Mouse (Mus musculus): ENCODE results near the gene Pcx. TPM values are rescaled to one million over a fixed set of nuclear protein-coding genes. Genes with fewer than 3 reads are reported as not detected.
A peak's percentile ranks its signal among the peaks of the same experiment; 100 is the strongest.

Gene Pcx
- polyA plus RNA-seq, 1 experiment from 2014 or later, result 30.6 TPM

- no peak within 1 kb of the TSS for H3K27ac ChIP-seq (ENCODE audit: low read length)
- 31% methylated on average over 21 of the region's 21 CpGs for WGBS
- ATAC-seq, result no peak
Measured at GRCm38 (mm10) chr19:4477345-4478189, 32.7 kb upstream of the Pcx start, which contains the start of gene Syt12. TSS of gene Syt12 (minus strand) at chr19:4477447.

GRCm38 (mm10) chr19:4478190-4478516 lies 32.1 kb upstream of the Pcx start:
- no peak overlapping the region for H3K27ac ChIP-seq (ENCODE audit: low read length)
- H3K9me3 ChIP-seq (ENCODE audit: control insufficient read depth, low read length), result no peaks in the 10 kb centered on the region
- no peak overlapping the region for H3K4me3 ChIP-seq (replicated peaks; ENCODE audit: low read length)
- no peak for ATAC-seq
- WGBS, result 39% methylated on average over 1 of the region's 1 CpGs
- H3K9ac ChIP-seq (replicated peaks; ENCODE audit: low read depth, low read length), result no peak overlapping the region
- H3K4me1 ChIP-seq (replicated peaks; ENCODE audit: control insufficient read depth, insufficient read depth, low read length), result peaks cover 6% of the 10 kb centered on the region
- peaks cover 19% of the 10 kb centered on the region for H3K27me3 ChIP-seq (replicated peaks; ENCODE audit: control insufficient read depth, insufficient read depth, low read length)
- H3K4me2 ChIP-seq (ENCODE audit: low read length), result no peak overlapping the region
- H3K36me3 ChIP-seq (ENCODE audit: control insufficient read depth, insufficient read depth), result no peaks in the 10 kb centered on the region

More at GRCm38 (mm10) chr19:4477345-4478189, 32.7 kb upstream of the Pcx start, which contains the start of gene Syt12:
- no peaks in the 10 kb centered on the region for H3K36me3 ChIP-seq (ENCODE audit: control insufficient read depth, insufficient read depth)
- no peaks in the 10 kb centered on the region for H3K9me3 ChIP-seq (ENCODE audit: control insufficient read depth, low read length)
- H3K4me2 ChIP-seq (ENCODE audit: low read length), result peak within 1 kb of the TSS; percentile 89
- H3K27me3 ChIP-seq (replicated peaks; ENCODE audit: control insufficient read depth, insufficient read depth, low read length), result peaks cover 19% of the 10 kb centered on the region
- H3K4me1 ChIP-seq (replicated peaks; ENCODE audit: control insufficient read depth, insufficient read depth, low read length), result peaks cover 6% of the 10 kb centered on the region
- peak within 1 kb of the TSS; percentile 59 for H3K9ac ChIP-seq (replicated peaks; ENCODE audit: low read depth, low read length)
- H3K4me3 ChIP-seq (replicated peaks; ENCODE audit: low read length), result peak within 1 kb of the TSS; percentile 49

GRCm38 (mm10) chr19:4480041-4480440 lies 30.2 kb upstream of the Pcx start:
- ATAC-seq, result no peak
- Histone ChIP-seq H3K4me3 (replicated peaks; ENCODE audit: low read length) (no peak overlapping the region), H3K4me2 (ENCODE audit: low read length) (no peak overlapping the region), H3K9me3 (ENCODE audit: control insufficient read depth, low read length) (no peaks in the 10 kb centered on the region), H3K36me3 (ENCODE audit: control insufficient read depth, insufficient read depth) (no peaks in the 10 kb centered on the region), H3K27me3 (replicated peaks; ENCODE audit: control insufficient read depth, insufficient read depth, low read length) (peaks cover 15% of the 10 kb centered on the region), H3K9ac (replicated peaks; ENCODE audit: low read depth, low read length) (no peak overlapping the region), H3K27ac (ENCODE audit: low read length) (no peak overlapping the region), H3K4me1 (replicated peaks; ENCODE audit: control insufficient read depth, insufficient read depth, low read length) (peaks cover 6% of the 10 kb centered on the region)
- WGBS, result 89% methylated on average over 2 of the region's 2 CpGs

DNA sequence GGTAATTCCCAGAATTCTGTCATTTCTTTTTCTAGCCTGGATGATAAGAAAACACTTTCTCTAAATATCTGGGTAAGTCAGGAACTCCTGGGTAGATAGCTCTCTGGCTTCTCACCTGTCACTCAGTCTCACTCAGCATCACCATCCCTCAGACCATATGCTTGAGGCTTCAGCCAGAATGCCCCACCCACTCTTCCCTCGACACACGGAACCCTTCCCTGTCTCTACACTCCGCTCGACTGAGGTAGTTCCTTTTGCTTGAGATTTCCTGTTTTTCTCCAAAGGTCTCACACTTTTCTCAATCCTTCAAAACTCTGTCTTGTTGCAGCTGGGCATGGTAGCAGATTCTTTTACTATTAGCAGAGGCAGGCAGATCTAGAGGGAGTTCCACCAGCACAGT lies 28.9 kb upstream of the Pcx start:
- whole genome bisulfite sequencing, result 63% methylated on average over 4 of the region's 4 CpGs

GRCm38 (mm10) chr19:4482111-4482859 lies 28.0 kb upstream of the Pcx start:
- no peaks in the 10 kb centered on the region for H3K36me3 ChIP-seq (ENCODE audit: control insufficient read depth, insufficient read depth)
- H3K27me3 ChIP-seq (replicated peaks; ENCODE audit: control insufficient read depth, insufficient read depth, low read length), result peaks cover 7% of the 10 kb centered on the region
- no peaks in the 10 kb centered on the region for H3K9me3 ChIP-seq (ENCODE audit: control insufficient read depth, low read length)
- no peak overlapping the region for H3K4me3 ChIP-seq (replicated peaks; ENCODE audit: low read length)
- no peak overlapping the region for H3K27ac ChIP-seq (ENCODE audit: low read length)
- WGBS, result 87% methylated on average over 3 of the region's 3 CpGs
- no peak overlapping the region for H3K9ac ChIP-seq (replicated peaks; ENCODE audit: low read depth, low read length)
- no peak overlapping the region for H3K4me2 ChIP-seq (ENCODE audit: low read length)
- peaks cover under 1% of the 10 kb centered on the region for H3K4me1 ChIP-seq (replicated peaks; ENCODE audit: control insufficient read depth, insufficient read depth, low read length)
- ATAC-seq, result no peak

More for the DNA sequence above, 28.9 kb upstream of the Pcx start:
- no peak overlapping the region for H3K4me3 ChIP-seq (replicated peaks; ENCODE audit: low read length)
- no peak overlapping the region for H3K27ac ChIP-seq (ENCODE audit: low read length)
- H3K9me3 ChIP-seq (ENCODE audit: control insufficient read depth, low read length), result no peaks in the 10 kb centered on the region
- H3K27me3 ChIP-seq (replicated peaks; ENCODE audit: control insufficient read depth, insufficient read depth, low read length), result peaks cover 11% of the 10 kb centered on the region
- no peak overlapping the region for H3K9ac ChIP-seq (replicated peaks; ENCODE audit: low read depth, low read length)
- peaks cover 6% of the 10 kb centered on the region for H3K4me1 ChIP-seq (replicated peaks; ENCODE audit: control insufficient read depth, insufficient read depth, low read length)
- no peak for ATAC-seq
- no peak overlapping the region for H3K4me2 ChIP-seq (ENCODE audit: low read length)
- H3K36me3 ChIP-seq (ENCODE audit: control insufficient read depth, insufficient read depth), result no peaks in the 10 kb centered on the region

DNA sequence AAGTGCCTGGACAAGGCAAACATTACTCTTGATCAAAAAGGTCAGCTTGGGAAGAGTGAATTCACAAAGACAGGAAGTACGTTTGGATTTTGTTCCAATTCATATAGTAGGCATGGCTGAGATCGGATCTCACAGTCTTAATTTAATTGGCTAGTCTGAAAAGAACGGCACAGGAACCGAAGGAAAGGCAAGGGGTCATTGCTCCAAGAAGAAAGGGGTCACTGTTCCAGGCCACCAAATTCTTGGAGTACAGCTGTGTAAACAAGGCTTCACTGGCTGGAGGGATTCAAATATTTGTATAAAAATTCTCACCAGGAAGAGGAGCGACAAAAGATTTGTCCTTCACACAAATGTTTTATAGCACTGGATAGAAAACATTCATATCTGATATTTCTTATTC lies 25.3 kb upstream of the Pcx start:
- no peak overlapping the region for H3K9ac ChIP-seq (replicated peaks; ENCODE audit: low read depth, low read length)
- no peaks in the 10 kb centered on the region for H3K9me3 ChIP-seq (ENCODE audit: control insufficient read depth, low read length)
- no peak overlapping the region for H3K4me3 ChIP-seq (replicated peaks; ENCODE audit: low read length)
- H3K27ac ChIP-seq (ENCODE audit: low read length), result no peak overlapping the region
- no peaks in the 10 kb centered on the region for H3K36me3 ChIP-seq (ENCODE audit: control insufficient read depth, insufficient read depth)
- H3K27me3 ChIP-seq (replicated peaks; ENCODE audit: control insufficient read depth, insufficient read depth, low read length), result no peaks in the 10 kb centered on the region
- WGBS, result 70% methylated on average over 5 of the region's 5 CpGs
- H3K4me2 ChIP-seq (ENCODE audit: low read length), result no peak overlapping the region
- no peak for ATAC-seq
- H3K4me1 ChIP-seq (replicated peaks; ENCODE audit: control insufficient read depth, insufficient read depth, low read length), result no peaks in the 10 kb centered on the region

GRCm38 (mm10) chr19:4487877-4488276 lies 22.4 kb upstream of the Pcx start:
- no peak overlapping the region for H3K27ac ChIP-seq (ENCODE audit: low read length)
- H3K4me1 ChIP-seq (replicated peaks; ENCODE audit: control insufficient read depth, insufficient read depth, low read length), result no peaks in the 10 kb centered on the region
- no peak overlapping the region for H3K4me3 ChIP-seq (replicated peaks; ENCODE audit: low read length)
- WGBS, result 50% methylated on average over 2 of the region's 2 CpGs
- ATAC-seq, result no peak
- no peaks in the 10 kb centered on the region for H3K36me3 ChIP-seq (ENCODE audit: control insufficient read depth, insufficient read depth)
- no peak overlapping the region for H3K4me2 ChIP-seq (ENCODE audit: low read length)
- H3K9ac ChIP-seq (replicated peaks; ENCODE audit: low read depth, low read length), result no peak overlapping the region
- no peaks in the 10 kb centered on the region for H3K27me3 ChIP-seq (replicated peaks; ENCODE audit: control insufficient read depth, insufficient read depth, low read length)
- no peaks in the 10 kb centered on the region for H3K9me3 ChIP-seq (ENCODE audit: control insufficient read depth, low read length)

DNA sequence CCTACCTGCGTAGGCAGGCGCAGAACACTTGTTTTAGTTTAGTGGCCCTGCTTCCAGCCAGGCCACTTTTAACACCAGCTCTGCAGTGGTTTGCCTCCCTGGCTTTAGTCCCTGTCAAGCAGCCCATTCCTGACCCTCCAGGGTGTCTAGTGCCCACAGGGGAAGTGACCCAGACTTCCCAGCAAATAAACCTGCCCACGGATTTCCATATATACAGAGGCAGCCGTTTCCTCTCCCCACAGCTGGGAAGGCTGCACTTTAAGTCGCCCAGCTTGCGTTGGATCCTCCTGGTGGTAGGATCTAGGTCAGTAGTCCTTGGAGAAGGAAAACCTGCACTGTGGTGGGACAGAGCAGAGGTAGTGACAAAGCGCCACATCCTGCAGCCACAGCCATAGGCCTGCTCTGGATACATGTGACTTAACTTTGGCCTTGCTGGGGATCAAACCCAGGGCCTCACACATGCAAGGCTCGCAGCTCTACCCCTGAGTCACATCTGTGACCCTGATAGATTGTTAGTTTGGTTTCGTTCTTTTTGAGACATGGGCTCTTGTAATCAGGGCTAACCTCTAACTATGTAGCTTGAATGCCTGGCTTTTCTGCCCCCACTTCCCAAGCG lies 19.1 kb upstream of the Pcx start:
- no peak for ATAC-seq
- Histone ChIP-seq H3K27me3 (replicated peaks; ENCODE audit: control insufficient read depth, insufficient read depth, low read length) (no peaks in the 10 kb centered on the region), H3K9ac (replicated peaks; ENCODE audit: low read depth, low read length) (no peak overlapping the region), H3K4me2 (ENCODE audit: low read length) (no peak overlapping the region), H3K27ac (ENCODE audit: low read length) (no peak overlapping the region), H3K4me3 (replicated peaks; ENCODE audit: low read length) (no peak overlapping the region), H3K9me3 (ENCODE audit: control insufficient read depth, low read length) (no peaks in the 10 kb centered on the region), H3K36me3 (ENCODE audit: control insufficient read depth, insufficient read depth) (no peaks in the 10 kb centered on the region), H3K4me1 (replicated peaks; ENCODE audit: control insufficient read depth, insufficient read depth, low read length) (no peaks in the 10 kb centered on the region)
- WGBS, result 75% methylated on average over 10 of the region's 10 CpGs

Measured in forebrain, embryonic 16.5 days (tissue).